Mouse (Mus musculus): Measurements from ENCODE around the gene Trak2. TPM values are rescaled to one million over a fixed set of nuclear protein-coding genes. Genes with fewer than 3 reads are reported as not detected.
"Not testable (repeated sequence)": the region's sequence is repeated elsewhere in the genome, so short reads cannot be mapped to it uniquely, and the experiment has no call there.

Gene Trak2
- polyA plus RNA-seq, 1 experiment from 2014 or later = 17.1 TPM

DNA sequence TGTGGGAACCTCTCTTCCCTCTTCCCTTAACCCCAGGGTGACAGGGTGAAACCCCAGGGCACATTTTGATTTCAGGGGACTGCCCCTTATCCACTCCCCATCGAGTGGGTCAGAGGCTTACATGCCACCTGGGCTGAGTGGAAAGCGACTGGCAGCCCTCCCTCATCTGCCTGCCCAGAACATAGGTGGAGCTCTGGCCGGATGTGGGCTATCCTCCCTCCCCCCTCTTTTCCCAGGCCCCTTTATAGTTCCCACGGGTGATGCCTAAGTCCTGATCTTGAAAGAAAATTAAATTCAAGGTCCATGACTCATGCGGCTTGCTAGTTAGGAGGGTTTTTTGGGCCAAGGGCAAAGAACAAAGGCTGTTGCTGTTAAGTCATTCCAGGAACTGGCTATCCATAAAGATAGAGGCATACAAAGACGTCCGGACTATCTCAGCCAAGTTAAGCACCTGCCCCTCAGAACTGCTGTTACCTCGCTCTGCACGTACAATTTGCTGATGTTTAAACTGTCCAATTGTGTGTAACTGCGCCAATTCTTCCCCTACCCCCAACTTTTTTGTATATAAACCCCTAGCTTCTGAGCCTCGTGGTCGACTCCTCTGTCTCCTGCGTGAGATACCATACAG lies 113.4 kb downstream of the Trak2 start:
- not testable (repeated sequence) for ATAC-seq; H3K9ac ChIP-seq; H3K4me1 ChIP-seq; H3K36me3 ChIP-seq (ENCODE audit: poor library complexity, severe bottlenecking); H3K27ac ChIP-seq; H3K4me2 ChIP-seq; H3K27me3 ChIP-seq; H3K4me3 ChIP-seq; H3K9me3 ChIP-seq (replicated peaks)
- 72% methylated on average over 13 of the region's 13 CpGs for WGBS

- not testable (repeated sequence) for H3K4me3 ChIP-seq; H3K4me2 ChIP-seq; H3K27ac ChIP-seq; H3K9me3 ChIP-seq (replicated peaks); ATAC-seq; H3K4me1 ChIP-seq; H3K9ac ChIP-seq; H3K27me3 ChIP-seq; H3K36me3 ChIP-seq (ENCODE audit: poor library complexity, severe bottlenecking)
- WGBS = 79% methylated on average over 4 of the region's 4 CpGs
Measured at GRCm38 (mm10) chr1:58859131-58859530, 114.1 kb downstream of the Trak2 start.

DNA sequence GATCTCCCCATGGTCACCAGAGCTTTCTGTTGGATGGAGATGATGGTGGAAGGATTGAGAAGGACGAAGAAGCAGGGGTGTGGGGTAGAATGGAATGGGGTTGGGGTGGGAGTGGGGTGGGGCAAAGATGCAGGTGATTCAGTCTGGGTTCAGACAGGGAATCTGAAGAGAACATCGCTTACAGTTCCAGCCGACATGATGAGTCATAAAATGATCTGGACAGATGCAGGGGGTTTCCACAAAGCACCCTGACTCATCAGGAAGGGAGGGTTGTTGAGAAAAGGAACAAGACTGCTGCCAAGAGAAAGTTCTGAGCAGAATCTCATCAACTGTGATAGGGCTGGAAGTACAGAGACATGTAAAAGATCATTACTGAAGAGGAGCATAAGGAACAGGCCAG lies 116.4 kb downstream of the Trak2 start:
- H3K9ac ChIP-seq; H3K27ac ChIP-seq; H3K4me3 ChIP-seq; H3K4me1 ChIP-seq; ATAC-seq; H3K36me3 ChIP-seq (ENCODE audit: poor library complexity, severe bottlenecking); H3K27me3 ChIP-seq; H3K4me2 ChIP-seq; H3K9me3 ChIP-seq (replicated peaks): not testable (repeated sequence)
- WGBS = 84% methylated on average over 3 of the region's 3 CpGs

Other genes with a start within 250 kb of the Trak2 start
- 6.3 and 7.2 TPM in 2 replicates for gene Casp8, start 178.1 kb downstream of the Trak2 start, polyA plus RNA-seq (2015; fragmentation: Nextera tagmentation; extraction: Ambion mirVana)
- gene Stradb, start 92 bp upstream of the Trak2 start, polyA plus RNA-seq (2015; fragmentation: Nextera tagmentation; extraction: Ambion mirVana) = 62.7 and 63.0 TPM in 2 replicates
- gene C2cd6, start 121.5 kb upstream of the Trak2 start, polyA plus RNA-seq (2015; fragmentation: Nextera tagmentation; extraction: Ambion mirVana) = not detected in 2 replicates
- gene Tmem237, start 147.0 kb upstream of the Trak2 start, polyA plus RNA-seq (2015; fragmentation: Nextera tagmentation; extraction: Ambion mirVana) = 50.1 and 53.3 TPM in 2 replicates
- 0.27 and 0.40 TPM in 2 replicates for gene Mpp4, start 190.0 kb upstream of the Trak2 start, polyA plus RNA-seq (2015; fragmentation: Nextera tagmentation; extraction: Ambion mirVana)

All from forebrain, embryonic 13.5 days (tissue).